Mouse (Mus musculus): ENCODE measurements around the gene Shank3. TPM values are rescaled to one million over a fixed set of nuclear protein-coding genes. Genes with fewer than 3 reads are reported as not detected.

Gene Shank3
- polyA plus RNA-seq, 1 experiment from 2014 or later, result 1.4 TPM

GRCm38 (mm10) chr15:89568114-89568513 lies 68.7 kb downstream of the Shank3 start, which contains the start of gene Acr:
Gene Acr (plus strand): TSS chr15:89568326.
- Histone ChIP-seq H3K9ac (no peak within 1 kb of the TSS), H3K27me3 (no peaks in the 10 kb centered on the region), H3K4me3 (no peak within 1 kb of the TSS), H3K4me2 (no peak within 1 kb of the TSS), H3K9me3 (replicated peaks) (no peaks in the 10 kb centered on the region), H3K4me1 (replicated peaks) (no peaks in the 10 kb centered on the region), H3K27ac (no peak within 1 kb of the TSS), H3K36me3 (no peaks in the 10 kb centered on the region)
- no peak for ATAC-seq (replicated peaks; ENCODE audit: insufficient number of reproducible peaks, insufficient read depth, low FRiP score, low read depth)
- 77% methylated on average over 6 of the region's 6 CpGs for WGBS

GRCm38 (mm10) chr15:89572147-89572546 lies 72.7 kb downstream of the Shank3 start:
- Histone ChIP-seq H3K4me1 (replicated peaks) (no peaks in the 10 kb centered on the region), H3K36me3 (no peaks in the 10 kb centered on the region), H3K9me3 (replicated peaks) (no peaks in the 10 kb centered on the region), H3K4me3 (no peak overlapping the region), H3K4me2 (no peak overlapping the region), H3K27me3 (no peaks in the 10 kb centered on the region), H3K27ac (no peak overlapping the region), H3K9ac (no peak overlapping the region)
- no peak for ATAC-seq (replicated peaks; ENCODE audit: insufficient number of reproducible peaks, insufficient read depth, low FRiP score, low read depth)
- 63% methylated on average over 8 of the region's 8 CpGs for WGBS

GRCm38 (mm10) chr15:89582494-89582893 lies 83.1 kb downstream of the Shank3 start:
- no peak for ATAC-seq (replicated peaks; ENCODE audit: insufficient number of reproducible peaks, insufficient read depth, low FRiP score, low read depth)
- H3K9me3 ChIP-seq (replicated peaks), result no peaks in the 10 kb centered on the region
- no peak overlapping the region for H3K4me2 ChIP-seq
- WGBS, result 86% methylated on average over 7 of the region's 7 CpGs
- H3K27ac ChIP-seq, result no peak overlapping the region
- no peaks in the 10 kb centered on the region for H3K4me1 ChIP-seq (replicated peaks)
- no peak overlapping the region for H3K9ac ChIP-seq
- no peaks in the 10 kb centered on the region for H3K36me3 ChIP-seq
- H3K27me3 ChIP-seq, result no peaks in the 10 kb centered on the region
- no peak overlapping the region for H3K4me3 ChIP-seq

- no peaks in the 10 kb centered on the region for H3K9me3 ChIP-seq (replicated peaks)
- no peak overlapping the region for H3K9ac ChIP-seq
- H3K4me1 ChIP-seq (replicated peaks), result no peaks in the 10 kb centered on the region
- no peaks in the 10 kb centered on the region for H3K27me3 ChIP-seq
- H3K4me2 ChIP-seq, result no peak overlapping the region
- no peak overlapping the region for H3K4me3 ChIP-seq
- no peak overlapping the region for H3K27ac ChIP-seq
- no peak for ATAC-seq (replicated peaks; ENCODE audit: insufficient number of reproducible peaks, insufficient read depth, low FRiP score, low read depth)
- 72% methylated on average over 5 of the region's 5 CpGs for WGBS
- H3K36me3 ChIP-seq, result no peaks in the 10 kb centered on the region
Observed at GRCm38 (mm10) chr15:89585101-89585500, 85.7 kb downstream of the Shank3 start.

DNA sequence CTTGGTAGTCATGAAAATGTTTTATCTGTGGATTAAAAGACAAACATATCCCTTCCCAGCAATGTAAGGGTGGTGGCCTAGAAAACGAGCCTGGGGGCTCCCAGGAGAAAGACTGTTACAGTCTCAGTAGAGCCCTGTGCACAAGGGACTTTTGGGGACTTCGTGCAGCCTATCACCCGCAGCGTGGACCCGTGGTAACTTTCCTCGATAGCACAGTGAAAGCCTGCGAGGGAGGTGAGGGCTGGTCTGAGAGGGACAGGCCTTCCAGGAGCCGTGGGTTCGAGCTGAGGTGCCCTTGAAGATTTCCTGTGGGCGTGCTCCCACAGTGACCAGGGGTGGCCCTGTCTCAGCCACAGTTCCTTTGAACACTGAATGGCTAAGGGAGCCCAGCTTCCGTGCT lies 86.2 kb downstream of the Shank3 start:
- Histone ChIP-seq H3K9ac (no peak overlapping the region), H3K36me3 (no peaks in the 10 kb centered on the region), H3K27ac (no peak overlapping the region), H3K27me3 (no peaks in the 10 kb centered on the region), H3K4me2 (no peak overlapping the region), H3K9me3 (replicated peaks) (no peaks in the 10 kb centered on the region), H3K4me3 (no peak overlapping the region), H3K4me1 (replicated peaks) (peaks cover 1% of the 10 kb centered on the region)
- ATAC-seq (replicated peaks; ENCODE audit: insufficient number of reproducible peaks, insufficient read depth, low FRiP score, low read depth), result no peak; the same call in 1 of the 2 replicates
- 85% methylated on average over 11 of the region's 11 CpGs for WGBS

DNA sequence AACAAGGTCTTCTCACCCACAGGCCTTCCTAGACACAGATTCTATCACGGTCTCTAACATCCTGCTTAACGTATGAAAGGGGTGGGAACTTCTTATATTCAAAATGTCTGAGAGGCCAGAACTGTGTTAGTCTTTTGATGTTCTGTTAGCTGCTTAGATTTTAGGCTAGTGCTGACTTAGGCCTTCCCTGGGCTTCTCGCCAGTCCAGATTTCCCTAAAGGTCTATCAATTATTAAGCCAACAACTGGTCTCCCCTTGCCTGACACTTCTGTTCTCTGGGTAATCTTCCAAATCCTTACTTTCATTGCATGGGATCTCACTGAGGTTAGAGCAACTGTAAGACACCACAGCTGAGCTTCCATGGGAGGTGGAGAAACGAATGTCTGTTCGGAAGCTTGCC lies 89.7 kb downstream of the Shank3 start:
- ATAC-seq (replicated peaks; ENCODE audit: insufficient number of reproducible peaks, insufficient read depth, low FRiP score, low read depth), result no peak
- Histone ChIP-seq H3K9me3 (replicated peaks) (no peaks in the 10 kb centered on the region), H3K27ac (no peak overlapping the region), H3K4me2 (no peak overlapping the region), H3K36me3 (no peaks in the 10 kb centered on the region), H3K4me1 (replicated peaks) (peaks cover 13% of the 10 kb centered on the region), H3K27me3 (no peaks in the 10 kb centered on the region), H3K9ac (no peak overlapping the region), H3K4me3 (no peak overlapping the region)
- 81% methylated on average over 5 of the region's 5 CpGs for WGBS

DNA sequence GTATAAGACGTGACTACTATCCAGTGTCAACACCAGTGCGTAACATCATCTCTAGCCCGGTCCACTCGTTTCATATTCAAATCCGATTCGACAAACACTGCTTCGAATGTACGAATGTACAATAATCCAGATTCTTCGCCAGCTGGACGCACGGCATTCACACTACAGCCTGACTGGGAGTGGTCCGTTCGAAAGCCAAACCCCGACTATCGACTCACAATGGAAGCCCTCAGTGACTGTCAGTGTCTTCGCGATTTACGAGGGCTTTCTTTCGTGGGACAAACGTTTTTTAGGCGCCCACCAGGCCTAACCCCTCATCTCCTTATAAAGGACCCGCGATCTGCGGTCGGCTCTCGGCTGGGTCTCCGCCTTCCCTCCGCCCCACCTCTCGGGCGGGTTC lies 91.9 kb downstream of the Shank3 start:
- 2% methylated on average over 30 of the region's 30 CpGs for WGBS
- H3K36me3 ChIP-seq, result no peaks in the 10 kb centered on the region
- H3K27me3 ChIP-seq, result no peaks in the 10 kb centered on the region
- H3K4me1 ChIP-seq (replicated peaks), result peaks cover 13% of the 10 kb centered on the region
- 0 out of 2 replicates have a peak overlapping the region, but pooled peaks have one; percentile 28 for H3K27ac ChIP-seq
- peak overlapping the region; percentile 78 for H3K9ac ChIP-seq
- H3K9me3 ChIP-seq (replicated peaks), result no peaks in the 10 kb centered on the region
- ATAC-seq (replicated peaks; ENCODE audit: insufficient number of reproducible peaks, insufficient read depth, low FRiP score, low read depth), result 0 out of 2 replicates have a peak, but pooled peaks have one; percentile 2
- peak overlapping the region; percentile 92 for H3K4me3 ChIP-seq
- peak overlapping the region; percentile 90 for H3K4me2 ChIP-seq

DNA sequence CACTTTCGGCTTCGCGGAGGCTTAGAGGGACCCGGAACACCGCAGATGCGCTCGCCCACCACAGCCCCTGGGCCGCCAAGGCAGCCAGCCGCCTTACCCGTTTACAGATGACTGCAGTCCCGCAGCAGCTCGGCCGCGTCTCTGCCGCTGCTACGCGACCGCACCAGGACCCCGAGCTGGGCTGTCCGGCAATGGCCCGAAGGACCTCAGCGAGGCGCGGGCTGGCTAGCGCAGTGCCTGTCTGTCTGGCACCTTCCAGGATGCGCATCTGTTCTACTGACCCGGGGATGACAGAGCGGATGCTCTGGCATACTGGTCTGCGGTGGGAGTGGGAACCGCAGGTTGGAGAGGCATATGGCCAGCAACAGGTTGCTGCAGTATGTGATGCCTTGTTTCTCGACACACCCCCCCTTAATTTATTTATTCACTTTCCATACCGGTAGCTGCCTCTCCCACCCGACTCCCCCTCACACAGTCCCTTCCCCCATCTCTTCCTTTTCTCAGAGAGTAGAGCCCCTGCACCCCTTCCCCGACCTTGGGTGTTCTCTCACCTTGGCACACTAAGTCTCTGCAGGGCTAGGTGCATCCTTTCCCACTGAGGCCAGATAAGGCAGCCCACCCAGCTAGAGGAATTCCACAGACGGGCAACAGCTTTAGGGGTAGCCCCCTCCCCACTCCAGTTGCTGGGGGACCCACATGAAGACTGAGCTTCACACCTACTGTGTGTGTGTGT lies 92.5 kb downstream of the Shank3 start, which contains the start of gene Rabl2:
TSS of gene Rabl2 (minus strand) at position 201 of the 733 bp plus-strand sequence.
- Histone ChIP-seq H3K4me3 (peak within 1 kb of the TSS; percentile 92), H3K36me3 (no peaks in the 10 kb centered on the region), H3K9me3 (replicated peaks) (no peaks in the 10 kb centered on the region), H3K4me2 (peak within 1 kb of the TSS; percentile 90), H3K9ac (peak within 1 kb of the TSS; percentile 78), H3K4me1 (replicated peaks) (peaks cover 13% of the 10 kb centered on the region), H3K27me3 (no peaks in the 10 kb centered on the region), H3K27ac (0 out of 2 replicates have a peak within 1 kb of the TSS, but pooled peaks have one; percentile 28)
- under 1% methylated on average over 35 of the region's 35 CpGs for WGBS
- peak; percentile 92 for ATAC-seq (replicated peaks; ENCODE audit: insufficient number of reproducible peaks, insufficient read depth, low FRiP score, low read depth)

GRCm38 (mm10) chr15:89592548-89592947 lies 93.1 kb downstream of the Shank3 start:
- peak overlapping the region; percentile 92; the same call in 1 of the 2 replicates for H3K4me3 ChIP-seq
- H3K4me1 ChIP-seq (replicated peaks), result peaks cover 13% of the 10 kb centered on the region
- ATAC-seq (replicated peaks; ENCODE audit: insufficient number of reproducible peaks, insufficient read depth, low FRiP score, low read depth), result no peak
- no peaks in the 10 kb centered on the region for H3K9me3 ChIP-seq (replicated peaks)
- no peak overlapping the region for H3K27ac ChIP-seq
- WGBS, result 34% methylated on average over 4 of the region's 4 CpGs
- no peak overlapping the region for H3K9ac ChIP-seq
- peak overlapping the region; percentile 90 for H3K4me2 ChIP-seq
- no peaks in the 10 kb centered on the region for H3K27me3 ChIP-seq
- no peaks in the 10 kb centered on the region for H3K36me3 ChIP-seq

- Histone ChIP-seq H3K9me3 (replicated peaks) (no peaks in the 10 kb centered on the region), H3K4me1 (replicated peaks) (no peaks in the 10 kb centered on the region), H3K36me3 (no peaks in the 10 kb centered on the region), H3K9ac (no peak overlapping the region), H3K4me2 (no peak overlapping the region), H3K27me3 (no peaks in the 10 kb centered on the region), H3K27ac (no peak overlapping the region), H3K4me3 (no peak overlapping the region)
- WGBS, result 73% methylated on average over 12 of the region's 12 CpGs
- no peak for ATAC-seq (replicated peaks; ENCODE audit: insufficient number of reproducible peaks, insufficient read depth, low FRiP score, low read depth)
Observed at GRCm38 (mm10) chr15:89605822-89606570, 106.6 kb downstream of the Shank3 start.

DNA sequence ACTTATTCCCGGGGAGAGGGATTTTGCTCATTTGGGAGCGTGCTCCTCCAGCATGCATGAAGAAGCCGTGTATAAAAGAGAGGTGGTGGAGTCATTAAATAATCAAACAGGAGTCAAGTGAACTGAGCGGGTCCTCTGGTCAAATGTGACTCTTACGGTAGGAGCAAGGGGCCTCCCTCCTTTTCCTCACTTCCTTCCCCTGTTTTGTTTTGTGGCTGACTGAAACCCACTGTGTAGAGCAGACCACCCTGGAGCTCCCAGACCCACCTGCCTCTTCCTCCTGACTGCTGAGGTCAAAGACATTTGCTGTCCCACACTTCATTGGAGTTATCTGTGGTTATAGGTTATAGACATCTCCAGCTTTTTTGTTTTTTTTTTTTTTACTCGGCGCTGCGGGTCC lies 108.1 kb downstream of the Shank3 start:
- 76% methylated on average over 8 of the region's 8 CpGs for WGBS
- Histone ChIP-seq H3K9ac (no peak overlapping the region), H3K9me3 (replicated peaks) (no peaks in the 10 kb centered on the region), H3K27ac (no peak overlapping the region), H3K27me3 (no peaks in the 10 kb centered on the region), H3K4me1 (replicated peaks) (no peaks in the 10 kb centered on the region), H3K4me2 (no peak overlapping the region), H3K4me3 (no peak overlapping the region), H3K36me3 (no peaks in the 10 kb centered on the region)
- ATAC-seq (replicated peaks; ENCODE audit: insufficient number of reproducible peaks, insufficient read depth, low FRiP score, low read depth), result no peak

Measured in heart, embryonic 15.5 days (tissue).